Mouse (Mus musculus) embryo, embryonic 11 days (tissue): ENCODE results near the gene Cplx3.

Source experiments
- DNase-seq: peaks from one replicate; pipeline ENCODE4 v3.0.0-alpha.2; 2015

Cplx3 gene

GRCm38 (mm10) chr9:57606139-57606851 lies at the start of gene Cplx3:
Cplx3 (minus strand) TSS chr9:57606281.
- peak; percentile 84 for DNase-seq

DNA sequence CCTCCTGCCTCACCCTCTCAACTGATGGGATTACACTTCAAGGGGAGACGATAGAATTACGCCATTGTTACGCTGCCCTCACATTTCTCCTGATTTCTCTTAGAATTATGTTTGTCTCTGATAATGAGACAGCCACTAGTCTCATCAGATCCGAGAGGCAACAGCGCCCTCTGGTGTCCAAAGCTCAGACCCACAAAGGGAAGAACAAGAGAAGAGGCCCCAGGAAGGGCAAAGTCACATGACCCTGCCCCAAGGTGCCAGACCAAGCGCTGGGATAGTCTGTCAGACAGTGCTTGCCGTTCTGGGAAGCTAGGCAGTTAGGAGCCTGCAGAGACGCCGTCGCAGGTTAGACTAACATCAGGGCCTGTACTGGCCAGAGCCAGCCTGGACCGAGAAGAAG lies 49.7 kb upstream of the Cplx3 start:
- peak; percentile 96 for DNase-seq

GRCm38 (mm10) chr9:57654966-57655365 lies 48.9 kb upstream of the Cplx3 start:
- no peak for DNase-seq

GRCm38 (mm10) chr9:57653283-57653682 lies 47.2 kb upstream of the Cplx3 start, which contains the start of gene Csk:
Csk (minus strand) TSS chr9:57653631.
- DNase-seq, result no peak

DNA sequence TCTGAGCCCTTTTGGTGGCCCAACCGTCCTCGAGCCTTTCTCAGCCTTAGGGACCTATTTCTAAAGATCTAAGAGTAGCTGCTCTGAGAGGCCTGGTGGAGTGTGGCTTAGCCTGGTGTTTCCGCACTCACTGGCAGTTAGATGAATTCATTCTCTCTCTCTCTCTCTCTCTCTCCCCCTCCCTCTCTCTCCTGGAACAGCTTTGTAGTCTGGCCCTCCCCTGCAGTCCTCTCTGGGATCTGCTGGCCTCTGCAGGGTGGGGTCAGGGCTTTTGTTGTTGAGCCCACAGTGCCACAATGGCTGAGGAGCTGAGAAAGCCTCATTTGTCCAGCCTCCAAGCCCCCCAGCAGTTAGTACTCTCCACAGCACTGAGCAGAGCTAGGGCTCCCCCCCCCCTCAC lies 46.8 kb upstream of the Cplx3 start:
- DNase-seq, result peak; percentile 41

DNA sequence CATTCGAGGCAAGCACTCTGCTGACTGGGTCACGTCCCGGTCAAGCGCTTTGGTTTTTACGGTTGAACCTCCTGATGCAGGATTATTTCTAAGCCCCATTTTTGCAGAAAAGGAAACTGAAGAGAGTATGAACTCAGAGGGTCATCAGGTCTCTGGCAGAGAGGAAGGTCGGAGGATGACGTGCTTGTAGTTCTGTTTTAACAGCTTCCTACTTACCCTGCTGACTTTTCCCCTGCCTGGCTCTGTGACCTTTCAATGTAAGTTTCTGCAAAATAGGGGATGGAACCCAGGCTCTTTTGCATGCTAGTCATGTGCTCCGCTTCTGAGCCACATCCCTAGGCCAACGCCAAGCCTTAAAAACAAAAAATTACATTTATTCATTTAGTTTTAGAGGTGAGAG lies 46.3 kb upstream of the Cplx3 start:
- no peak for DNase-seq

DNA sequence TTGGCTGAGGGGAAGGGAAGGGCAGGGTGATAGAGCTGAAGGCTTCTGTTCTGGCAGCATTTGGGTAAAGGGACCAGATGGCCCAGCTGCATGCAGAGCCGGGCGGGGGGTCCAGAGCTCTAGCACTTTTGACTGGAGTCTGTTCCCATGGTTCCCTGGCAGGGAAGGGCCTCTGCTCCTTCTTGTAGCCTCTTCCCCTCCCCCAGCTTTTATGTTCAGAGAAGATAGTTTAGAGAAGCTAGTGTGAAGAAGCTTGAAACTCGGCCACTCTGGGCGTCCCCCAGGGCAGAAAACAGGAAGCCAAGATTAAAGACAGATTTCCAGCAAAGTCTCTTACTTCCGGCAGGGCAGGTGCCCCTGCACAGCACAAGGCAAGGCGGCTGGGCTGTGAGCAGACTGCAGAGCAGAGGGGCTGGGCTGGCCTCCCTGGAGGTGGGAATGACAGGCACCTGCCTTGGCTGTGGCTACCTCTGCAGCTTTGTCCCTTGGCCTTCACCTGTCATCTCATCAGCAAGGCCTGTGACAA lies 44.8 kb upstream of the Cplx3 start:
- peak; percentile 41 for DNase-seq

- no peak for DNase-seq
Measured at GRCm38 (mm10) chr9:57650130-57650785, 44.2 kb upstream of the Cplx3 start.

DNA sequence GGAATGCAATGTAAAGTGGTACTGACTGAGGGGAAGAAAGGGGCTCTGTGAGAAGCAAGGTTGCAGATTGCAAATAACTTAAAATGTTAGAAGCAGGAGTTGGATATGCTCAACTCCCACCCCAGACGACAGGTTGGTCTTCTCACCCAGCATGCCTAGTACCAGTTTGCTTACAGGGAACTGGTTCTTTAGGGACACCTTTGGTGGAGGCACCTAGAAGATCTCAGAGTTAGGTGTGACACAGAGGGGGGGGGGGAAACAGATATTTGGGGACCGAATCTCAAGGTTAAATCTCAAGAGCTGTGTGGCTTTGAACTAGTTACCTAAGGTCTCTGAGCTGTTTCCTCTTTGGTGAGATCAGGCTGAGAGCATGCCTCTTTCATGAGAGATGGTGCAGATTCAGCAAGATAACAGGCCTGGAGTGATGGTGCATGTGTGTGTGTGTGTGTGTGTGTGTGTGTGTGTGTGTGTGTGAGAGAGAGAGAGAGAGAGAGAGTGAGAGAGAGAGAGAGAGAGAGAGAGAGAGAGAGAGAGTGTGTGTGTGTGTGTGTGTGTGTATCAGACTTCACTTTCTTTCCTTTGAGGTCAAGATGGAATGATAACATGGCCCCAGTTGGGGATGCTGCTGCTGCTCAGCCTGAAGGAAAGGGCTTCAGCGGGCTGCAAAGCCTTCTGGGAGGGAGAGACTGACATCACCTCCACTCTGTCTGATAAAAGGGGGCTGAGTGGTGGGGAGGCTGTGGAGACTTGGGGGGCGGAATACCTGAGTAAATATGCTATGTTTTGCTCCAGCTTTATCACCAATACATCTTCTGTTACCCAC lies 41.4 kb upstream of the Cplx3 start:
- no peak for DNase-seq

DNA sequence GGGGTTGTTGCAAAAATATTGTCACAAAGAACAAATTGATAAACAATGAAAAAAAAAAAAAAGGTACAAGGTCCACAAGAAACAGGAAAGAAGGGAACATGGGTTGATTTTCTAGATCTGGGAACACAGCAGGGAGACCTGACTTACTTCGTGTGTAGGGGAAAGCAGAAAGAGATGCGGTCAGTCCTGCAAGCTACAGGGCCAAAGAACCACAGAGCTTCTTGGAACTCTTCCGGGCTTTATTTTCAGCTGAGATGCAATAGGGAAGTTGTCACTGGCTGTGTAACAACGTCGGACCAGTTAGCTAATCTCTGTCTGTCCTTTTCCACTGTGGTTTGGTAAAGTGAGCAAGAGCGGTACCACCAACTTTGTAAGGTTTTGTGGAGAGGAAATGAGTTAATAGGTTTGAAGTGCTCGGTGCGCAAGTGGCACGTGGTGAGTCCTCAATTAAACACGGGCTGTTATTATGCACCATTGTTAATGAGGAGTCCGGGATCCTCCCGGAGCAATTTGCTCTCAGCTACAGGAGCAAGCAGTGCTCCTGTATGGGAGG lies 40.5 kb upstream of the Cplx3 start:
- DNase-seq, result no peak

DNA sequence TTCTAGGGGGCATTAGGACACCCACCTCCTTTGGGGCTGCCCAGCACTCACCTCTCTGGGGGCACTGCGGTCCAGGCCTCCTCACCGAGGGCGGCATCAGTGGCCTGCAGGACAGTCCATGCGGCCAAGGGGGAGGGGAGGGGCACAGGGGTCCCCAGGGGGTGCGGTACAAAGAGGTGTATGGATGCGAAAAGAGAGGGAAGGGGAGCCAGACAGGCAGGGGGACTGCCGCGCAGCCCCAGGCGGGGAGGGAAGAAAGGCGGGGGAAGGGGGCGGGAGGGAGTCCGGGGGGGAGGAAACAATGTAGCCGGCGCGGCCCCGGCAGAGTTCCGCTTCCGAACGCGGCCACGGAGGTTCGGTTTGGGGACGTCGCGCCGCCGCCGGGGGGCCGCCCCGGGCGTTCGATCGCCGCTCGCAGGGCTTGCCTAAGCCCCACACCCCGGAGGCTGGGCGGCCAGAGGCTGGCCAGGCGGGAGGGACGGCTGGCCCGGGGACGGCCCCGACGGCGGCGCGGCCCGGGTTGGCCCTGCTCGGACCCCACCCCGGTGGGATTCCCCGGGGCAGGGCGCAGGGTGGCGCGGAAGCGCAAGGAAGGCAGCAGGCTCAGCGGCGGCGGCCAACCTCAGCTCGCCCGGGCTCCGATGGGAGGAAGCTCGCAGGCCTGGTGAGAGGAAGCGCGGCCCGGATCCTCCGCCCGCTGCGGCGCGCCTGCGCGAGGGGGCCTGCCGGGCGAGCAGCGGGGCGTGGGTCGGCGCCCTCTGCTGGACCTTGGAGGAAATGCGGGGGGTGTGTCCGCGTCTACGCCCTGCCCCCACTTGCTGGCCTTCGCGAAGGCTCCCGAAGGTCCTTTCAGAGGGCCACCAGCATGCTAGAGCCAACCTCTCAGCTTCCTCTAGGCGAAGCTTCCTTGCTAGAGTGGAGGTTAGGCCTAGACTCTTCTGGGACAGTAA lies 39.1 kb upstream of the Cplx3 start:
- DNase-seq, result peak; percentile 94

- peak; percentile 56 for DNase-seq
Measured at GRCm38 (mm10) chr9:57644442-57644943, 38.4 kb upstream of the Cplx3 start.

DNA sequence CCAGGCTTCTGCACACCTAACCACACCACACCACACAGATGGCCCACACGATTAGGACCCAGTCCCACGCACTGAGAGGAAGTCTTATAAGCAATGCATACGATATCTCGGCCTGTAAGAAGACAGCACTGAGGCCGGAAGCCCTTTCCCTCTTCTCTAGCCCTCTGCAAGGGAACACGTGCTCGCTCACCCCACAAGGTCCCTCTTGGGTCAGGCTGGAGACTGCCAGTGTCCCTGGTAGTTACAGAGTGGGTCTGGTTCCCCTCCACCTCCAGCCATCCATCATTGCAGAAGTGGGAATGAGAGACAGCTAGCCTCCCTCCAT lies 37.7 kb upstream of the Cplx3 start:
- DNase-seq, result no peak

DNA sequence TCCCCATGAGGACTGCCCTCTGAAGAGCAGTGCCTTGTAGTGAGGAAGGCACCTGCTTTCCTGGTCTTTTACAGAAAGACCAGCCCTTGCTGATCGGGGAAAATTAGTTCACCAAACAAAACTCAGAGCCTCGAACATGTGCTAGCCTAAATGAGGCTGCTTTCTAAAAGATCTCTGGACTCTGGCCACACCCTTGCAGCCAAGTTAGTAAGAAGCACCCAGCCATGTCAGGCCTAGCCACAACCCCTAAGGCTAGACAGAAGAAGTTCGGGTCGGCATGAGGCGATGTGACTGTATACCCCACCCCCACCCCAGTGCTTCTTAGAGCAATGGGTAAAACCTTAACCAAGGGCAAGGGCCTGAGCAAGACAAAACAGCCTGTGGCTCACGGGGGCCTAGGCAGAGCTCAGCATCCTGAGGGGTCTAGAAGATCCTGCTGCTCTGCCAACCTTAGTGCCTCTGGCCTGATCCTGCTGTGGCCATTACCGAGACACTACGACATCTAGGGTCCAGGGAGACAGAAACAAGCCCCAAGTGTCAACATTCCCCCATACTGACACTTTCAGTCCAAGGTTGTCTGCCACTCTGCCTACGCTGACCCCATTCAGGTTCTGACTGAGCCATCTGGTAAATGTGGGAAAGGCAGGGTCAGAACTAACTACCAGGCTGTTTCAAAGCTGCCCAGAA lies 37.2 kb upstream of the Cplx3 start:
- no peak for DNase-seq

- no peak for DNase-seq
Measured at GRCm38 (mm10) chr9:57641775-57642550, 35.9 kb upstream of the Cplx3 start.

DNA sequence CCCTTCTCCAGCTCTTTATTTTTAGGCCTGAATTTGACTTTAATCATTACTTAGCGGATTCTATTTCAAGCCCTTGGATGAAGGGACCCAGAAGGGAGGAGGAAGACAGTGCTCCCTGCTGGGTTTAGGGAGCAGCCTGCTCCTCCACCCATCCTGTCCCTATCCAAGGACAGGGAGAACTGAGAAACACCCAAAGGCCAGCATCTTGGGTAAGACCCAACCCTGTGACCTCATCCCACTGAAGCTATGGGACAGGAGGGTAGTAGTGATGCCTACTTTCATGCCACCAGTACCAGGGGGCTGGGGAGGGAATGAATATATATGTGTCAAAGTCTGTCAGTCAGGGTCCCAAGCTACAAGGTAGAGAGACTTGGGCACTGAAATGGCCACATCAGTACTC lies 34.9 kb upstream of the Cplx3 start:
- DNase-seq, result no peak

DNA sequence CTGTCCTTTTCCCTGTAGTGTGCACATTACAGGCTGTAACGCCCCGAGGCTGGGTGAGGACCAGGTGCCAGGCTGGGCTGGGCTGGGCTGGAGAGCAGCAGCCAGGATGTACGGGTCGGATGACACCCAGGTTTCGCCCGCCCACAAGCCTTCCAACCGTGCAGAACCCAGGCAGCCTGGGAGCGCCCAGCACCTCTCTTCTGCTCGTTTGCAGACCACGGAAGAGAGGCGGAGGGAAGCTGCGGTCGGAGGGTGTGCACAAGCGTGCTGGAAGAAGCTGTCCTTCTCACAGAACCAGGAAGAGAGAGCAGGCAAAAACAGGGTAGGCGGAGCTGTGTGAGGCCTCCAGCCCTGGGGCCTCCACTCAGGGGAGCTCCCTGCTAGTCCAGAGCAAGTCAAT lies 34.3 kb upstream of the Cplx3 start:
- DNase-seq, result no peak

DNA sequence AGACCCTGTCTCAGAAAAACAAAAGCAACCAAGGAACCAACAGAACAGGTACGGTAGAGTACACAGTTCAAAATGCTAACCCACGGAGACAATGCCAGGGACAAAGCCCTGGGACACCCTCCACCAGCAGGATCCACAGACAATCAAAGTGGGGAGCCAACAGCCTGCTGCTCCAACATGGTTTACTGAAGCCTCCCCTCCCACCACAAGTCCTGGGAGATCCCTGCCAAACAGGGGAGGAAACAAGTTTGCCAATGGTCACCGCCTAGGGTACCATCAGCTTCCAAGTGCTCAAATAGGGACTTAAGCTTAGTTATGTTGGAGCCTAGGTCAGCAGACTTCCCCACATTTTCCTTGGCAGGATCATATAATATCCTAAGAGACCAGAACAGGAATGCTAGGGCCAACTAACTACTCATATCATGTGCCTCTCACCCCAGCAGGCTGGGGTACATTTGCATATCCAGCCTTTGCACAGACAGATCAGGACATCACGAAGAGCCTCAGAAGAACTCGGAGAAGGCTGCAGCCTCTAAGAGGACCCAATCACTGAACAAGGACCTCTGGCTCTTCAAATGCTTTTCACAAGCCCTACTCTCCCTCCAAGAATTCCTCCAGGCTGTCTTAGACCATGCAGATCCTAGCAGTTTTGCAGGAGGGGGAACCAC lies 33.7 kb upstream of the Cplx3 start:
- DNase-seq, result no peak

DNA sequence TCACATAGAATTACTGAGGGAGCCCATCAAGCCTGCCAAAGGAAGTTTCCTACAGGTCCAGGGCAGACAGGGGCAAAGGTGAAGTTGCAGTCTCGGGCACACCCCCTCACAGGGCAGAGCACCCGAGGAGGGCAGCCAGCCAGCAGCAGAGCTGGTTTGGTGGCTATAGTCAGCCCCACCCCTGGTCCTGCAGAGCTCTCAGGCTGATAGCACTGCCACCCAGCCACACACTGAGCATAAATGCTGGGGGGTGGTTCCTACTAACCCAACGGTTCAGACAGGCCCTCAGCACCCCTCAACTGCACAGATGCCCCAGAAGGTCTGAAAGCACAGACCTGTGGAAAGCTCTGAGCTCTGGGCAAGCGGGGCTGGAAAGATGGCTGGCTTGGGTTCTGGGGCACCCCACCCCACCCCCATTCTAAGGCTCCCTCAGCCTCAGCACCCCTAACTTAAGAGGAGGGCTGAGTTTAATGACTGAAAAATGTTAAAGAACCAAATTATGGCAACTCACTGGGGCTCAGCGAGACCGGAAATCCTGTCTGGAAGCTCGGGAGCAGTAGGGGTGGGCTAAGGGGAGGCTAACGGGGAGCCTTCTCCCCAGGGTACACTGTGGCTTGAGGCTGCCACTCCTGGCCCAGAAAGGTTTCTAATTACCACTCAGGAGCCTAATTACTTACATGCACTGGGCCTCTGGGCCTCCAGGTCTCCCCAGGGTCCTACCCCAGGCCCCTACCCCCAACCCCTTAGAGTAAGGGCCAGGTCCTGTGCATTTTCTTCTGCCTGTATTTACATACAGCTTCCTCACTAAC lies 32.8 kb upstream of the Cplx3 start:
- no peak for DNase-seq
